Mouse (Mus musculus): Measurements from ENCODE around the gene Csnk2a2. TPM values are rescaled to one million over a fixed set of nuclear protein-coding genes. Genes with fewer than 3 reads are reported as not detected.
A peak's percentile ranks its signal among the peaks of the same experiment; 100 is the strongest.

Csnk2a2 gene
- polyA plus RNA-seq (2014; fragmentation: Nextera tagmentation; extraction: Ambion mirVana), result 12.1 and 16.0 TPM in 2 replicates

- peak within 1 kb of the TSS; percentile 84 for H3K9ac ChIP-seq (ENCODE audit: low read depth, low read length)
- peak within 1 kb of the TSS; percentile 79 for H3K4me3 ChIP-seq (ENCODE audit: low read depth, low read length)
- peaks cover 6% of the 10 kb centered on the region; the same call in 1 of the 2 replicates for H3K36me3 ChIP-seq (ENCODE audit: control insufficient read depth, insufficient read depth, low read length)
- 72% methylated on average over 5 of the region's 5 CpGs for WGBS (ENCODE audit: insufficient replicate concordance)
- ATAC-seq (replicated peaks; ENCODE audit: insufficient number of reproducible peaks, low FRiP score, low TSS enrichment), result no peak
- H3K9me3 ChIP-seq (replicated peaks; ENCODE audit: control insufficient read depth, low read length), result no peaks in the 10 kb centered on the region
- peak within 1 kb of the TSS; percentile 77 for H3K4me2 ChIP-seq
- peaks cover 8% of the 10 kb centered on the region for H3K4me1 ChIP-seq (ENCODE audit: control insufficient read depth, insufficient read depth, low read length)
- 0 out of 2 replicates have a peak within 1 kb of the TSS, but pooled peaks have one; percentile 35 for H3K27ac ChIP-seq (ENCODE audit: low read depth, low read length)
- H3K27me3 ChIP-seq (ENCODE audit: control insufficient read depth, insufficient read depth, low read length), result no peaks in the 10 kb centered on the region
Observed at GRCm38 (mm10) chr8:95490006-95490405, at the start of gene Csnk2a2. TSS of gene Csnk2a2 (minus strand) at chr8:95490039.

DNA sequence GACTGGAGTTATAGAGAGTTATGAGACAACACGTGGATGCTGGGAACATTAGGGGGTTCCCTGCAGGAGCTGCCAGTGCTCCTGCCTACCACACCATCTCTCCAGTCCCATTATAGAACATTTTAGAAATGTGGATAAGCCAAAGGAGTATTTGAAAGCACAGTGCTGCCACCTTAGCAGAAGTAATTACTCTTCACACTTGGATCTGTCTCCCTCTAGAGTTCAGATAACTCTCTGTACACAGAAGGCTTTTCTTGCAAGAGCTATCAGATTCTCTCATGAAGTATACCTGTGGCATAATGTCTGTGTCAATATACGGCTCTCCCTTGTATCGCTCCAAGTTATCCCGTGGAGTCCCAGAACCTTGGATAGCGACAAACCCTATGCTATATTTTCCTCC, 49.6 kb upstream of the Csnk2a2 start:
- Histone ChIP-seq H3K36me3 (ENCODE audit: control insufficient read depth, insufficient read depth, low read length) (no peaks in the 10 kb centered on the region), H3K4me2 (no peak overlapping the region), H3K27me3 (ENCODE audit: control insufficient read depth, insufficient read depth, low read length) (no peaks in the 10 kb centered on the region), H3K9me3 (replicated peaks; ENCODE audit: control insufficient read depth, low read length) (0 out of 2 replicates have a peak, but pooled peaks cover 3% of the 10 kb centered on the region), H3K27ac (ENCODE audit: low read depth, low read length) (no peak overlapping the region), H3K9ac (ENCODE audit: low read depth, low read length) (no peak overlapping the region), H3K4me3 (ENCODE audit: low read depth, low read length) (no peak overlapping the region), H3K4me1 (ENCODE audit: control insufficient read depth, insufficient read depth, low read length) (no peaks in the 10 kb centered on the region)
- no peak for ATAC-seq (replicated peaks; ENCODE audit: insufficient number of reproducible peaks, low FRiP score, low TSS enrichment)
- WGBS (ENCODE audit: insufficient replicate concordance), result 71% methylated on average over 5 of the region's 5 CpGs

GRCm38 (mm10) chr8:95533584-95534387, 43.9 kb upstream of the Csnk2a2 start, which contains the start of gene Ccdc113:
TSS of gene Ccdc113 (plus strand) at chr8:95534085.
- no peaks in the 10 kb centered on the region for H3K9me3 ChIP-seq (replicated peaks; ENCODE audit: control insufficient read depth, low read length)
- no peaks in the 10 kb centered on the region for H3K4me1 ChIP-seq (ENCODE audit: control insufficient read depth, insufficient read depth, low read length)
- H3K9ac ChIP-seq (ENCODE audit: low read depth, low read length), result peak within 1 kb of the TSS; percentile 62
- no peaks in the 10 kb centered on the region for H3K36me3 ChIP-seq (ENCODE audit: control insufficient read depth, insufficient read depth, low read length)
- peak; percentile 77; the same call in 1 of the 2 replicates for ATAC-seq (replicated peaks; ENCODE audit: insufficient number of reproducible peaks, low FRiP score, low TSS enrichment)
- peak within 1 kb of the TSS; percentile 50 for H3K4me3 ChIP-seq (ENCODE audit: low read depth, low read length)
- 9% methylated on average over 33 of the region's 33 CpGs for WGBS (ENCODE audit: insufficient replicate concordance)
- H3K27me3 ChIP-seq (ENCODE audit: control insufficient read depth, insufficient read depth, low read length), result no peaks in the 10 kb centered on the region
- H3K4me2 ChIP-seq, result peak within 1 kb of the TSS; percentile 78
- no peak within 1 kb of the TSS for H3K27ac ChIP-seq (ENCODE audit: low read depth, low read length)

DNA sequence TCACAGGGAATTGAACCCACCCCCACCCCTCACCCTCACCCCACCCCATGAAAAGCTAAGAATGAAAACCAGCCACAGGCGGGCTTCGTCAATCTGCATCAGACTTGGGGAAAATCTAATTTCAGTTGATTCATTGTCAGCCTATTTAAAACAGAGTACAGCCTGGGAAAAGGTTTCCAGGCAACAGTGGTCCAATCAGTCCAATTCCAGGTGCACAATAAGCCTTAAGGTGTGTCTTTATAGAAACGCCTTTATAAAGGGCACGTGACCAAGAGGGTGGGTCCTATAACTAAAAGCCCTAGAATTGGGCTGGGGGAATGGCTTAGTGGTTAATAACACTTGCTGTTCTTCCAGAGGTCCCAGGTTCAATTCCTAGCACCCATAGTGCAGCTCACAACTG, 42.4 kb upstream of the Csnk2a2 start:
- H3K9me3 ChIP-seq (replicated peaks; ENCODE audit: control insufficient read depth, low read length), result no peaks in the 10 kb centered on the region
- no peaks in the 10 kb centered on the region for H3K27me3 ChIP-seq (ENCODE audit: control insufficient read depth, insufficient read depth, low read length)
- no peak overlapping the region for H3K4me3 ChIP-seq (ENCODE audit: low read depth, low read length)
- H3K36me3 ChIP-seq (ENCODE audit: control insufficient read depth, insufficient read depth, low read length), result no peaks in the 10 kb centered on the region
- no peak overlapping the region for H3K9ac ChIP-seq (ENCODE audit: low read depth, low read length)
- no peak overlapping the region for H3K27ac ChIP-seq (ENCODE audit: low read depth, low read length)
- no peak overlapping the region for H3K4me2 ChIP-seq
- WGBS (ENCODE audit: insufficient replicate concordance), result 61% methylated on average over 4 of the region's 4 CpGs
- ATAC-seq (replicated peaks; ENCODE audit: insufficient number of reproducible peaks, low FRiP score, low TSS enrichment), result no peak
- no peaks in the 10 kb centered on the region for H3K4me1 ChIP-seq (ENCODE audit: control insufficient read depth, insufficient read depth, low read length)

- no peak overlapping the region for H3K27ac ChIP-seq (ENCODE audit: low read depth, low read length)
- no peak overlapping the region for H3K4me3 ChIP-seq (ENCODE audit: low read depth, low read length)
- WGBS (ENCODE audit: insufficient replicate concordance), result 66% methylated on average over 9 of the region's 9 CpGs
- ATAC-seq (replicated peaks; ENCODE audit: insufficient number of reproducible peaks, low FRiP score, low TSS enrichment), result no peak
- no peak overlapping the region for H3K4me2 ChIP-seq
- H3K9ac ChIP-seq (ENCODE audit: low read depth, low read length), result no peak overlapping the region
- H3K27me3 ChIP-seq (ENCODE audit: control insufficient read depth, insufficient read depth, low read length), result no peaks in the 10 kb centered on the region
- no peaks in the 10 kb centered on the region for H3K36me3 ChIP-seq (ENCODE audit: control insufficient read depth, insufficient read depth, low read length)
- no peaks in the 10 kb centered on the region for H3K9me3 ChIP-seq (replicated peaks; ENCODE audit: control insufficient read depth, low read length)
- no peaks in the 10 kb centered on the region for H3K4me1 ChIP-seq (ENCODE audit: control insufficient read depth, insufficient read depth, low read length)
Observed at GRCm38 (mm10) chr8:95528750-95529310, 39.0 kb upstream of the Csnk2a2 start.

GRCm38 (mm10) chr8:95528194-95528593, 38.4 kb upstream of the Csnk2a2 start:
- Histone ChIP-seq H3K36me3 (ENCODE audit: control insufficient read depth, insufficient read depth, low read length) (no peaks in the 10 kb centered on the region), H3K27me3 (ENCODE audit: control insufficient read depth, insufficient read depth, low read length) (no peaks in the 10 kb centered on the region), H3K4me2 (no peak overlapping the region), H3K4me1 (ENCODE audit: control insufficient read depth, insufficient read depth, low read length) (no peaks in the 10 kb centered on the region), H3K4me3 (ENCODE audit: low read depth, low read length) (no peak overlapping the region), H3K9me3 (replicated peaks; ENCODE audit: control insufficient read depth, low read length) (no peaks in the 10 kb centered on the region), H3K27ac (ENCODE audit: low read depth, low read length) (no peak overlapping the region), H3K9ac (ENCODE audit: low read depth, low read length) (no peak overlapping the region)
- 84% methylated on average over 10 of the region's 10 CpGs for WGBS (ENCODE audit: insufficient replicate concordance)
- ATAC-seq (replicated peaks; ENCODE audit: insufficient number of reproducible peaks, low FRiP score, low TSS enrichment), result no peak

GRCm38 (mm10) chr8:95523991-95524390, 34.2 kb upstream of the Csnk2a2 start:
- no peaks in the 10 kb centered on the region for H3K4me1 ChIP-seq (ENCODE audit: control insufficient read depth, insufficient read depth, low read length)
- no peaks in the 10 kb centered on the region for H3K36me3 ChIP-seq (ENCODE audit: control insufficient read depth, insufficient read depth, low read length)
- 79% methylated on average over 4 of the region's 4 CpGs for WGBS (ENCODE audit: insufficient replicate concordance)
- H3K9me3 ChIP-seq (replicated peaks; ENCODE audit: control insufficient read depth, low read length), result no peaks in the 10 kb centered on the region
- no peaks in the 10 kb centered on the region for H3K27me3 ChIP-seq (ENCODE audit: control insufficient read depth, insufficient read depth, low read length)
- ATAC-seq (replicated peaks; ENCODE audit: insufficient number of reproducible peaks, low FRiP score, low TSS enrichment), result no peak
- H3K27ac ChIP-seq (ENCODE audit: low read depth, low read length), result no peak overlapping the region
- no peak overlapping the region for H3K4me3 ChIP-seq (ENCODE audit: low read depth, low read length)
- H3K4me2 ChIP-seq, result no peak overlapping the region
- no peak overlapping the region for H3K9ac ChIP-seq (ENCODE audit: low read depth, low read length)

DNA sequence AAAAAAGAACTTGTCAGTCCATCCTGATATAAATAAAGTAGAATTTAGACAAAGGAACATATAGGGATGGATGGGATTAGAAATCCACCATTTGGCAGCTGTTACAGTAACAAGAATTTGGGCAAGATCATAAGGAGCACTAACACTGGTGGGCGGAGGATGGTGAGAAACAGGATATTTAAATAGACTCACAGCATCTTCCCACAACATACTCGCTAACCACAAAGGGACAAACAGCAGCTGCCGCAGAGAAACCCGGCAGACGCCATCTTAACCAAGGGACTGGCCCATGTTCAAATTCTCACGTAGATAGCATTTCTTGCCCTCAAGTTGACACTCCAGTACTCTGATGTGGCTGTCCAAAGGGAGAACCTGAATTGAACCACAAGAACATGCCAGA, 27.1 kb upstream of the Csnk2a2 start:
- no peaks in the 10 kb centered on the region for H3K27me3 ChIP-seq (ENCODE audit: control insufficient read depth, insufficient read depth, low read length)
- no peak overlapping the region for H3K4me3 ChIP-seq (ENCODE audit: low read depth, low read length)
- H3K4me1 ChIP-seq (ENCODE audit: control insufficient read depth, insufficient read depth, low read length), result no peaks in the 10 kb centered on the region
- no peak overlapping the region for H3K4me2 ChIP-seq
- no peaks in the 10 kb centered on the region for H3K36me3 ChIP-seq (ENCODE audit: control insufficient read depth, insufficient read depth, low read length)
- WGBS (ENCODE audit: insufficient replicate concordance), result 83% methylated on average over 6 of the region's 6 CpGs
- no peak for ATAC-seq (replicated peaks; ENCODE audit: insufficient number of reproducible peaks, low FRiP score, low TSS enrichment)
- H3K27ac ChIP-seq (ENCODE audit: low read depth, low read length), result no peak overlapping the region
- H3K9me3 ChIP-seq (replicated peaks; ENCODE audit: control insufficient read depth, low read length), result no peaks in the 10 kb centered on the region
- H3K9ac ChIP-seq (ENCODE audit: low read depth, low read length), result no peak overlapping the region

All from heart, embryonic 11.5 days (tissue).